Mouse (Mus musculus): ENCODE measurements at regions not wholly inside any gene's neighbourhood (a gene's known extent, or its start where the extent isn't known, plus 50 kb on each side); places are given as distances from the start of the nearest gene placed in this dataset.

DNA sequence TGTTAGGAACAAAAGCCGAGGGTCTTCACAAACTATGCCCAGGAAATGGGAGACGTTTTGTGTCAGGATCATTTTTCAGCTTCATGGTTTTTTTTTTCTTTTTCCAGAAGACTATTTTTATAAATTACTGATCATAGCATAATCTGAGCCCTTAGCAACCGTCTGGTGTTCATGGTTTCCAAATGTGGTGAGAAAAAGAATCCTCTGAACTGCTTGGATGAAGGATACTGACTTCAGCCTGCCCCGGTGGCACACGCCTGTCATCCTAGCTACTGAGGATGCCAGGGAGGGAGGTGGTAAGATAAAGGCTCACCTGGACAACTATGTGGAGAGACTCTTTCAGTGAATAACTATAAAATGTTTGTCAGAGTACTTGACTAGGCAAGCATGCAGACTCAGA lies 72.4 kb upstream of the Epcam start:
- no peak for TF ChIP-seq GATA1 (IDR thresholded peaks at IDR 0.05; ENCODE audit: borderline replicate concordance, low read length)
- no peak for TF ChIP-seq FLI1 (IDR thresholded peaks at IDR 0.05; ENCODE audit: low read length)
- Histone ChIP-seq H3K4me1 (peaks cover 8% of the 10 kb centered on the region; the same call in 1 of the 2 replicates), H3K36me3 (replicated peaks; ENCODE audit: low read length) (no peaks in the 10 kb centered on the region), H3K27me3 (replicated peaks) (peaks cover 24% of the 10 kb centered on the region), H3K9me3 (no peaks in the 10 kb centered on the region), H3K4me3 (replicated peaks) (no peak overlapping the region)

DNA sequence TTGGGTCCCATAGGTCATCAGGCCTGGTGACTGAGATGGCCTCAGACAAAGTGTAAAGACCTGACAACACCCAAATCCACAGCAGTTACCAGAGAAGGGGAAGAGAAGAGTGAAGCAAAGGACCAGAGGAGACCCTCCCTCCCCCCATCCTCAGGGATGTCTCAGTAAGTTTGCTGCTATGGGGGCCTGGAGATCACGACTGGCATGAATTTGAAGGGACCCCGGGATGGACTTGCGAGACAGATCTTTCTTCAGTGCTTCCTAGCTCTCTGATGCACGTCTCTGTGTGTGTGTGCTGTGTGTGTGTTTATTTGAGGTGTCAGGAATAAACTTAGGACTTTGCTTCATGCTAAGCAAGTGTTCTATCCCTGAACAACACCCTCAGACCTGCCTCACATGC lies 70.1 kb upstream of the Epcam start:
- Histone ChIP-seq H3K4me3 (replicated peaks) (no peak overlapping the region), H3K4me1 (peaks cover 8% of the 10 kb centered on the region; the same call in 1 of the 2 replicates), H3K9me3 (no peaks in the 10 kb centered on the region), H3K36me3 (replicated peaks; ENCODE audit: low read length) (no peaks in the 10 kb centered on the region), H3K27me3 (replicated peaks) (peaks cover 24% of the 10 kb centered on the region)
- no peak for TF ChIP-seq FLI1 (IDR thresholded peaks at IDR 0.05; ENCODE audit: low read length)
- TF ChIP-seq GATA1 (IDR thresholded peaks at IDR 0.05; ENCODE audit: borderline replicate concordance, low read length): no peak

DNA sequence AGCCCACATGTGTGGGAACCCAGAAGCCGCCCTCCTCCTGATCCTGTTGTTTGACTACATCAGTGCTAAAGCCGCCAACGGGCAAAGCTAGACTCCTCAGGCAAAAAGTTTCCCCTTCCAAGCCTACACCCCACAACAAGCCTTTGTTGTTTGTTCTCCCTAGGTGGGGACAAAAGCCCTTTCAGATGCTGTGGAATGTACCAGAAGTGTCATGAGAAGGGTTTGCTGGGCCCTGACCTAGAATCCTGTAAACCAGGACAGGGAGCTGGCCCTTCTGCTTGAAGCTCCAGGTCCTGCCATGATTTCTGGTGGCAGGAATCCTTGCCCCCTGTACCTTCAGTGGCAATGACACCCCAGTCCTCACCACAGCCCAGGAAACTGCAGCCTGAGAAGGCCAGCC lies 69.5 kb upstream of the Epcam start:
- peaks cover 24% of the 10 kb centered on the region for H3K27me3 ChIP-seq (replicated peaks)
- H3K4me1 ChIP-seq: peaks cover 8% of the 10 kb centered on the region
- no peaks in the 10 kb centered on the region for H3K36me3 ChIP-seq (replicated peaks; ENCODE audit: low read length)
- no peaks in the 10 kb centered on the region for H3K9me3 ChIP-seq
- no peak overlapping the region for H3K4me3 ChIP-seq (replicated peaks)
- TF ChIP-seq GATA1 (IDR thresholded peaks at IDR 0.05; ENCODE audit: borderline replicate concordance, low read length): no peak
- no peak for TF ChIP-seq FLI1 (IDR thresholded peaks at IDR 0.05; ENCODE audit: low read length)

DNA sequence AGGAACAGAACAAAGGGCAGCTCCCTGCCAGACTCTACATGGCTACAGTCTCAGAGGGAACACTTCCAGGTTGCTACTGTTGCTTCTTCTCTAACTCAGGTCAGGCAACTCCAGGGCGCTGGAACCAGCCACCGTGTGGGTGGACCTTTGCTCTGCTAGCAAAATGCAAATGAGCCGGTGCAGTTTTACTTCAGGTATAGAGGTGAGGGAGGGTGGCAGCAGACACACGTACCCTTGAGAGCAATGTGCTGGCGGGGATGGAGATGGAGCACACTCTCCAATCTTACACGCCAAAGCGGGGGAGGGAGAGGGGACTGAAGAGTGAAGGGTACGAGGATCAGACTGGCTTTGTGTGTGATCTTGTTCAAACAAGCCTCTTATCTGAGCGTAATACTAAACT lies 68.8 kb upstream of the Epcam start:
- no peaks in the 10 kb centered on the region for H3K9me3 ChIP-seq
- H3K4me1 ChIP-seq: peaks cover 12% of the 10 kb centered on the region
- H3K4me3 ChIP-seq (replicated peaks): no peak overlapping the region
- H3K27me3 ChIP-seq (replicated peaks): peaks cover 24% of the 10 kb centered on the region
- no peaks in the 10 kb centered on the region for H3K36me3 ChIP-seq (replicated peaks; ENCODE audit: low read length)
- no peak for TF ChIP-seq GATA1 (IDR thresholded peaks at IDR 0.05; ENCODE audit: borderline replicate concordance, low read length)
- no peak for TF ChIP-seq FLI1 (IDR thresholded peaks at IDR 0.05; ENCODE audit: low read length)

DNA sequence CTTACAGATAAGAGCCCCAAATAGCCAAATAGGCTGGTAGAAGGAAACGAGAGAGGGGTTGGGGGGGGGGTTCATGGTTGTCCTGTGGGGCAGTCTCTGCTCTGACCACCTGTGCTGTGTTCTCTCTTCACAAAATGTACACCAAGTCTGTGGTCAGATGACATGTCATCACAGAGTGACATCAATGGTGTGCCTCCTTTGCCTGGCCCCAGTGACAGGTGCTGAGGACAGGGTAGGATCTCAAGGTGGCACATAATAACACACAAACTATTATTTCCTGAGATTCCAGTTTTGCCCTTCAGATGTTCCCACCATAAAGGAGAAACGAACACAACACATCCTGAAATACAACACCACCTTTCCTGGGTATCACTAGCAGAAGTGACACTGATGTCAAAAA lies 68.3 kb upstream of the Epcam start:
- Histone ChIP-seq H3K4me3 (replicated peaks) (no peak overlapping the region), H3K36me3 (replicated peaks; ENCODE audit: low read length) (no peaks in the 10 kb centered on the region), H3K9me3 (no peaks in the 10 kb centered on the region), H3K4me1 (peaks cover 12% of the 10 kb centered on the region), H3K27me3 (replicated peaks) (peaks cover 24% of the 10 kb centered on the region)
- TF ChIP-seq FLI1 (IDR thresholded peaks at IDR 0.05; ENCODE audit: low read length): no peak
- no peak for TF ChIP-seq GATA1 (IDR thresholded peaks at IDR 0.05; ENCODE audit: borderline replicate concordance, low read length)

DNA sequence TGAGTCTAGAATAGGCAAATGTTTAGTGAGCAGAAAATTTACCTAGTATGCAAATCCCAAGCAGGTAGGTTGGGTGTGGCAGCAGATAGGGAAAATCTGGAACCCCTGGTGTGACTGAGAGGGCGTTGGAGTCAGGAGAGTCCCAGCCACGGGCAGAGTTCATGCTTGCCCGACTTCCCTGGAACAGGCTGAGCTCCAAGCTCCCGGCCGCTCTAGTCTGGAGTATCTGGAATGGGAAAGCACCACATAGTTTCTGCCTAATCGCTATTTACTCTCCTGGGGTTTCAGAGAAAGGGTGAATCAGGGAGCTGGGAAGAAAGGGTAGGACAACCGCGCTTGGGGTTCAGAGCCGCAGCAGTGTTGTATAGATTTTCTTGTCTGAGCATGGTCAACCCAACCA lies 65.8 kb upstream of the Epcam start:
- Histone ChIP-seq H3K27me3 (replicated peaks) (peaks cover 27% of the 10 kb centered on the region), H3K36me3 (replicated peaks; ENCODE audit: low read length) (no peaks in the 10 kb centered on the region), H3K4me3 (replicated peaks) (no peak overlapping the region), H3K4me1 (peaks cover 17% of the 10 kb centered on the region), H3K9me3 (no peaks in the 10 kb centered on the region)
- no peak for TF ChIP-seq FLI1 (IDR thresholded peaks at IDR 0.05; ENCODE audit: low read length)
- TF ChIP-seq GATA1 (IDR thresholded peaks at IDR 0.05; ENCODE audit: borderline replicate concordance, low read length): no peak

DNA sequence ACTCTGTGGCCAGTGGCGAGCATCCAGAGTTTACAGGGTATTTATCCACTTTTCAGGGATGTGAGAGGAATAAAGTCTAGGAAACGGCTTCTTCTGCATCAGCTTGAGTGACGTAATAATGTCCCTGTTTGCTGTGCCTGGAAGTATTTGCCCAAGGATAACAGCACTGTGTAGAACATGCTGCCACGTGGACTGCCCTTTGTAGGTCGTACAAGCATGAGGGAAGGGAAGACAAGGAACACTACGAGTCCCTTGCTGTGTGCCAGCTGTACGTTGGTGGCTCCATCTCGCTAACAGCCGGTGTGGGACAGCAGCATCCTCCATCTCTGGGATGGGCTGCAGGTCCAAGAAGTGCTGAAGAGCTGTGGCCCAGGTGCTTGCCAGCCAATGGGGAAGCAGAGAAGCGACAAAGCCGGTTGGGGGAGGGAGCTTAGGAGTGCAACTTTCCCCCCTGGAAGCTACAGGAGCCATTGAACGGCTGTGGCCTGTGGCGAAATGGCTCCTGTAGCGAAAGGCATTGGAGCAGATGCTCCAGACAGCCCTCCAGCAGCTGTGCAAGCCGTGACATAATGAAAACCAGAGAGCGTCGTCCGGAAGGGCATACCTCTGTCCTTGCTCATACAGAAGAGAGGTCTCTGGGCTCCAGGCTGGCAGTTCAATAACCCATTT lies 65.0 kb upstream of the Epcam start:
- no peaks in the 10 kb centered on the region for H3K9me3 ChIP-seq
- no peaks in the 10 kb centered on the region for H3K36me3 ChIP-seq (replicated peaks; ENCODE audit: low read length)
- TF ChIP-seq GATA1 (IDR thresholded peaks at IDR 0.05; ENCODE audit: borderline replicate concordance, low read length): no peak
- no peak for TF ChIP-seq FLI1 (IDR thresholded peaks at IDR 0.05; ENCODE audit: low read length)
- no peak overlapping the region for H3K4me3 ChIP-seq (replicated peaks)
- H3K4me1 ChIP-seq: peaks cover 17% of the 10 kb centered on the region
- H3K27me3 ChIP-seq (replicated peaks): peaks cover 23% of the 10 kb centered on the region

DNA sequence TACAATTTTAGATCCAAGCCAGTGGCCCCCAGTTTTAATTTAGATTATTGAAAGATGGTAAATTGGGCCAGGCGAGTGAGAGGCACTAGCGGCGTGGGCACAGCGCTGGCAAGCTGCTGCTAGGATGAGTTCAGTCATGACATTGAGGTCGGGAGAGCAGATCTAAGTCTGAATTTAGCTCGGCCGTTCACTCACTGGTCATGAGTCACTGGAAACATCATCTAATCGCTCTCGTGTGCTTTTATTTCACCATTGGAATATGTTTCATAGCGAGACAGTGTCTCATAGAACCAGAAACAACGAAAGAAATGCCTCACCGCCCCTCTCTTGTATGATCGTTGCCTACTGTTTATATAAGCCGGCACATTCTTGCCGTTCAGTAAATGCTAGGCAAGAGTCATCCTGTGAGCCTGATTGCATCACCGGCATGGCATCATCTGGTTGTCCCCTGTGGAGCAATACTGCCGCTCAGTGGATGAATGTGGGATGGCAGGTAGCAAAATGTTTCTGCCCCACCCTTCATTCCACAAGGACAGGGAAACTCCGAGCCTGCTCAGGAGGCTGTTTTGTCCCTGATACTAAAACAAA lies 64.3 kb upstream of the Epcam start:
- H3K4me3 ChIP-seq (replicated peaks): peak overlapping the region; percentile 66
- no peaks in the 10 kb centered on the region for H3K36me3 ChIP-seq (replicated peaks; ENCODE audit: low read length)
- TF ChIP-seq FLI1 (IDR thresholded peaks at IDR 0.05; ENCODE audit: low read length): no peak
- no peak for TF ChIP-seq GATA1 (IDR thresholded peaks at IDR 0.05; ENCODE audit: borderline replicate concordance, low read length)

DNA sequence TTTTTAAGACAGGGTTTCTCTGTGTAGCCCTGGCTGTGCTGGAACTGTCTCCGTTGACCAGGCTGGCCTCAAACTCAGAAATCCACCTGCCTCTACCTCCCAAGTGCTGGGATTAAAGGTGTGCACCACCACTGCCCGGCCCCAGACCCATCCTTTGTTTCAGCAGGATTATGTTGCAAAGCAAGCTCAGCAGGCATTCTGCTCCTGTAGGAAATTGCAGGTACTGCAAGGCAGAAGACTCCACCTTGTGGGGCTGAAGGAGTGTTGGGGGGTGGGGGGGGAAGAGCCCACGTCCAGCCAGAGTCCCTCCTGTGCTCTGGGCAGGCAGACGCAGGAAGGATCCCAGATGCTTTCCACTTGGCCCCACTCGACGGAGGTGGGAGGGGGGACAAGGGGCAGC lies 52.2 kb upstream of the Epcam start:
- Histone ChIP-seq H3K4me3 (replicated peaks) (no peak overlapping the region), H3K27me3 (replicated peaks) (peaks cover 6% of the 10 kb centered on the region), H3K4me1 (no peaks in the 10 kb centered on the region), H3K9me3 (peaks cover 26% of the 10 kb centered on the region), H3K36me3 (replicated peaks; ENCODE audit: low read length) (no peaks in the 10 kb centered on the region)
- no peak for TF ChIP-seq FLI1 (IDR thresholded peaks at IDR 0.05; ENCODE audit: low read length)
- no peak for TF ChIP-seq GATA1 (IDR thresholded peaks at IDR 0.05; ENCODE audit: borderline replicate concordance, low read length)

More for the DNA sequence above, 64.3 kb upstream of the Epcam start:
- Histone ChIP-seq H3K9me3 (no peaks in the 10 kb centered on the region), H3K27me3 (replicated peaks) (peaks cover 19% of the 10 kb centered on the region), H3K4me1 (peaks cover 17% of the 10 kb centered on the region)

DNA sequence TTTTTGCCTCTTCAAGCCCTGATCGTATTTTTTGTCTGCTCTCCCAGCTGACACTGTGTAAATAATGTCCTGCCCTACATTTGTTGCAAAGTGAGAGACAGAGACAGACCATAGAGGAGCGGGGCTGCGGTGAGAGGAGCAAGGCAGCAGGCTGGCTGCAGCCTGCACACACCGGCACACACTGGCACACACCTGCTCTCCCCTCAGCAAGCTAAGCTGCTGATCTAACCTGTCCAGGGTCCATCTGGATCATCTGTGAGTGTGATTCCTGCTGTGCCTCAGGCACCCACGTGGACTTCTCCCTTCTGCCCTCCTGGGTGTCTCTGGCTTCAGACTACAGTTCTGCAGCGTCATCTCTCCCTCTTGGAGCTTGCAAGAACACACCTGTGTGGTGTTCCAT lies 50.4 kb upstream of the Epcam start:
- Histone ChIP-seq H3K36me3 (replicated peaks; ENCODE audit: low read length) (no peaks in the 10 kb centered on the region), H3K4me3 (replicated peaks) (peak overlapping the region; percentile 24), H3K4me1 (no peaks in the 10 kb centered on the region), H3K9me3 (peaks cover 33% of the 10 kb centered on the region), H3K27me3 (replicated peaks) (peaks cover 6% of the 10 kb centered on the region)
- TF ChIP-seq GATA1 (IDR thresholded peaks at IDR 0.05; ENCODE audit: borderline replicate concordance, low read length): no peak
- no peak for TF ChIP-seq FLI1 (IDR thresholded peaks at IDR 0.05; ENCODE audit: low read length)
